Mouse (Mus musculus): ENCODE measurements around the gene Adh4. TPM values are rescaled to one million over a fixed set of nuclear protein-coding genes. Genes with fewer than 3 reads are reported as not detected.

Gene Adh4
- polyA plus RNA-seq, 1 experiment from 2014 or later = not detected

DNA sequence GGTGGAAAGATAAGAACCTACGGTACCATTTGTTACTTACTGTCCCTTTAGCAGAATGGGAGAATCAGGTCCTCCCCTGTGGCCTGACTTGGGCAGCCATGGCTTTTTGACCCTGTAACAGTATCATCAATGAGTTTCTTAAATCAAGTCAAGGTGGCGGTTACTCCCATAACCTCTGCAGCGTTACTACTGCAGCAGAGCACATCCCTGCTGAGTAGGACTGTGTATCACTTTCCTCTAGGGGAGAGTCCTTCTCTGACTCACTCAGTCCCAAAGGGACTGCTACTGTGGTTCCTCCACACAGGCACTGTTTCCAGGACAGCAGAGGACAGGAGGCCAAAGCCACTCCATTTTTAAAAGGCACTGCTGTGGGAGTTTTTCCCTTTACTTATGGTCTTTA is 55.8 kb downstream of the Adh4 start:
- WGBS = 88% methylated on average over 3 of the region's 3 CpGs
- Histone ChIP-seq H3K4me3 (ENCODE audit: low read depth, low read length) (no peak overlapping the region), H3K4me1 (ENCODE audit: control insufficient read depth, insufficient read depth, low read length) (no peaks in the 10 kb centered on the region), H3K9me3 (replicated peaks; ENCODE audit: control insufficient read depth, low read length, poor library complexity, severe bottlenecking) (no peaks in the 10 kb centered on the region), H3K9ac (ENCODE audit: low read depth, low read length) (no peak overlapping the region), H3K4me2 (ENCODE audit: low read length) (no peak overlapping the region), H3K27me3 (ENCODE audit: control insufficient read depth, insufficient read depth, low read depth, low read length) (no peaks in the 10 kb centered on the region), H3K27ac (ENCODE audit: low read length) (no peak overlapping the region), H3K36me3 (ENCODE audit: control insufficient read depth, insufficient read depth, low read length) (peaks cover 21% of the 10 kb centered on the region)
- no peak for ATAC-seq

GRCm38 (mm10) chr3:138479489-138479888 is 64.2 kb downstream of the Adh4 start:
- Histone ChIP-seq H3K4me2 (ENCODE audit: low read length) (no peak overlapping the region), H3K9me3 (replicated peaks; ENCODE audit: control insufficient read depth, low read length, poor library complexity, severe bottlenecking) (no peaks in the 10 kb centered on the region), H3K4me3 (ENCODE audit: low read depth, low read length) (no peak overlapping the region), H3K27ac (ENCODE audit: low read length) (no peak overlapping the region), H3K27me3 (ENCODE audit: control insufficient read depth, insufficient read depth, low read depth, low read length) (no peaks in the 10 kb centered on the region), H3K9ac (ENCODE audit: low read depth, low read length) (no peak overlapping the region), H3K4me1 (ENCODE audit: control insufficient read depth, insufficient read depth, low read length) (no peaks in the 10 kb centered on the region), H3K36me3 (ENCODE audit: control insufficient read depth, insufficient read depth, low read length) (peaks cover 3% of the 10 kb centered on the region)
- 96% methylated on average over 8 of the region's 8 CpGs for WGBS
- ATAC-seq = no peak

Other genes starting within 250 kb of the Adh4 start
- not detected in 2 replicates for gene 4930579F01Rik, start 221.6 kb upstream of the Adh4 start, polyA plus RNA-seq (2015; fragmentation: Nextera tagmentation; extraction: Ambion mirVana)
- 1.3 and 1.6 TPM in 2 replicates for gene Adh7, start 197.7 kb upstream of the Adh4 start, polyA plus RNA-seq (2015; fragmentation: Nextera tagmentation; extraction: Ambion mirVana)
- 1.1 TPM in 2 replicates for gene Adh1, start 154.5 kb upstream of the Adh4 start, polyA plus RNA-seq (2015; fragmentation: Nextera tagmentation; extraction: Ambion mirVana)
- not detected in 2 replicates for gene Adh6a, start 102.2 kb upstream of the Adh4 start, polyA plus RNA-seq (2015; fragmentation: Nextera tagmentation; extraction: Ambion mirVana)
- 0.14 and 0.32 TPM in 2 replicates for gene Adh6b, start 73.7 kb upstream of the Adh4 start, polyA plus RNA-seq (2015; fragmentation: Nextera tagmentation; extraction: Ambion mirVana)
- 192 and 203 TPM in 2 replicates for gene Adh5, start 27.6 kb downstream of the Adh4 start, polyA plus RNA-seq (2015; fragmentation: Nextera tagmentation; extraction: Ambion mirVana)
- gene Metap1, start 74.0 kb downstream of the Adh4 start, polyA plus RNA-seq (2015; fragmentation: Nextera tagmentation; extraction: Ambion mirVana) = 49.2 and 50.2 TPM in 2 replicates
- gene Eif4e, start 110.7 kb downstream of the Adh4 start, polyA plus RNA-seq (2015; fragmentation: Nextera tagmentation; extraction: Ambion mirVana) = 352 and 365 TPM in 2 replicates

All from midbrain, embryonic 16.5 days (tissue).